Mouse (Mus musculus): Measurements from ENCODE around the gene Gfra4.

The Gfra4 gene

DNA sequence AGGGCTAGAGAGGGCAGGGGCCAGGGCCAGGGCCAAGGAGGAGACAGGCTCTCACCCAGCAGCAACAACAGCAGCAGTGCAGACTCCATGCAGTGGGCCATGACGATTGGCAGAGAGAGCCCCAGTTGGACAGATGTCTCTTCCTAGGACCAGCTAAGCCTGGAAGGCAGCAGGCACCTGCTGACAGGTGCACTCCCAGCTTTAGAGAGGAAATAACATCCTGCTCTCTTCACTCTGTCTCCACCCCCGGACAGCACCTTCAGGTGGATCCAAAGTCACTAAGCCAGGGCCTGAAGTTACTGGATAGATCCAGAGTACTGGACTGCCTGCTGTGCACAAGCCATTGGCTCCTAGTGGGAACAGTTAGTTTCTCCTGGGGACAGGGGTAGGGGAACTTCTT, at the start of gene Gfra4:
TSS of gene Gfra4 (minus strand) at position 101 of the 400 bp plus-strand sequence.
- no peak for DNase-seq

DNA sequence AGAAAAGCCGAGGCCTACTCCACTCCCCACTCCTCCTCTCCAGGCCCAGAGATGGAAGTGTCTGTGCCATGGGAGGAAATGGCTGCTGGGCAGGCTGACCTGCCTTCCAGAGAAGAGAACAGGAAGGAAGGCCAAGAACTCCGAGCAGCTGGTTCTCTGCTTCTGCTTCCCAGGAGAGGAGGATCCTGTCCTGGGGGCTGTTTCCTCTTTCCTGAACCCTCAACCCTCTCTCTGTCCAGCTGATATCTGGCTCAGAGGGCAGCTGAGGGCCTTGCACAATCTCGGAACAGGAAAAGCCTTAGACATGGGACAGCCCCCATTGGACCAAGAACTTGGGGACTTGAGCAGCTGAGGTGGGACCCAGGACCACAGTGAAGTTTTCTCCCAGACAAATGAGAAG, 48.0 kb upstream of the Gfra4 start:
- DNase-seq = peak; percentile 21 to 30

DNA sequence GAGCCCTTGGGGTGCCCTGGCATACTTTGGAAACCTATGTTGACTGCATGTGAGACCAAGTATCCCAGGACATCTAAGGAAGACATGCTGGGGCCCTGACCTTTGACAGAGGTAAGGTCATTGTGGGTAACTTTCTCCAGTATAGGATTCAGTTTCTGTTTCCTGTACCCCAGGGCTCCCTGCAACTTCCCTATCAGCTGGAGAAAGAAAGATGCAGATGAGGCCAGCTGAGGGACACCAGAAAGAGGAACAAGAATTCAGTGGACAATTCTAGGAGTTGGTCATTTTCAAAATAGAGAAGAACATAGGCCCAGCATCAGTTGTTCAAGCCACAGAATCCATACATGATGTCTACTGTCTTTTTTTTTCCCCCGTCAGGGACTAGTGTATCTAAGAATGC, 46.7 kb upstream of the Gfra4 start:
- DNase-seq = no peak

DNA sequence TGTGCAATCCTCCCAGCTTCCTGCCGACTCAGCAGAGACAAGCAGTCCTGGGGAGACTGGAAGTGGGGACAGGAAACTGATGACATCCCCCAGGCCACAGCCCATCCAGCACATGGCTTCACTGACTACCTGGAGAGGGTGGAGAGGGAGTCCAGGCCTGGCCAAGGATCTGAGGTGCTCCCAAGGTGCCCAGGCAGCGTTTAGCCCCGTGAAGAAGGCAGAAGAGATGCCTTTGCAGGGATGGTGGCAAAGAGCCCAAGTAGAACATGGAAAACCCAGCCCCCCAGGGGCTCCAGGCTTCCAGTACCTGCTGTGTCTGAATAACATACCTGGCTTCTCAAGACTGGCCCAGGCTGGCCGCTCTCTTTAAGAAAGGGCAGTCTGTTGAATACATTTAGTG, 45.7 kb upstream of the Gfra4 start:
- DNase-seq = no peak

DNA sequence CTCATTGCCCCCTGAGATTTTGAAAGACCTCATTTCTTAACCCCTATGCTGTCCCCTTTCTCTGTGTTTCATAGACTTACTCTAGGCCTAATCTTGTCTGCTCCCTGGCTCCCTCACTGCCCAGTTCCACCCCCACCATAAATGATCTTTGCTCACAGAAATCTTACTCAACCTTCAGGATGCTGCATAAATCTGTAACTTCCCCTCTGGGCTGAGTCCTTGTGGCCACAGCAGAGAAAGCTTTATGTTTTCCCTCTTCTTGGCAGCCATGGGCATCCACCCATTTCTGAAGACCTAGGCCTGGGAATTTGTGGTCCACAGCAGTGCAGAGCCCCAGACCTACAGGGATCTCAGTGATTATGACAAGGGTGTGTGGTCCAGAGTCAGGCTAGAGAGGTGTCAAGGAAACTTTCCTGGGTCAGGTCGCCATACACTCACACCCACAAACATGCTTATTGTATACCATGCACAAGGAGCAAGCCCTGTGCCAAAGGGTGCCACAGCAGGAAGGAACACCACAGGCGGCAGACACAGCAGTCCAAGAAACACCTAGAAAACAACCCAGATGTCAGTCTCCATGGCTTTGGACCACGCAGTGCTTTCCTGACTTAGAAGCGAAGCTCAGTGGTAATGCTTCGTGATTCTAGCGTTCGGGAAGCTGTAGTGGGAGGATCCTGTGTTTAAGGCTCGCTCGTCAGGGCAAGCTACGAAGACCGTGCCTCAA, 43.9 kb upstream of the Gfra4 start, which contains the start of gene Siglec1:
TSS of gene Siglec1 (minus strand) at position 99 of the 724 bp plus-strand sequence.
- DNase-seq = no peak

DNA sequence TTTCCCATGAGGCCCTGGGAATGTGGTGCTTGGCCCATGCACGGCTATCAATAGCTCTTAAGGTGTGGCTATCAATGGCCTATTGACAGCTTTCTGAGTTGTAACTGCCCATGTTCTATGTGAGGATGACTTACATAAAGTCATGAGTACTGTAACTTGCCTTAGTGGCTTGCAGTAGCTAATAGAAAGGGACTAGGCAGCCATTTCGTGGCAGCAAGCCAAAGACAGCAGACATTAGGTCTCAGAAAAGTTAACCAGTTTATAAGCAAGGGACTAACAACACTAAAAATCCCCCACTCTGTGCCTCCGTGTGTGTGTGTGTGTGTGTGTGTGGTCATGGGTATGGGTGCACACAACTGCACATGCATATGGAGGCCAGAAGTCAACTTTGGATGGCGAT, 41.3 kb upstream of the Gfra4 start:
- peak in 1 of 2 experiments; percentile 20 for DNase-seq

DNA sequence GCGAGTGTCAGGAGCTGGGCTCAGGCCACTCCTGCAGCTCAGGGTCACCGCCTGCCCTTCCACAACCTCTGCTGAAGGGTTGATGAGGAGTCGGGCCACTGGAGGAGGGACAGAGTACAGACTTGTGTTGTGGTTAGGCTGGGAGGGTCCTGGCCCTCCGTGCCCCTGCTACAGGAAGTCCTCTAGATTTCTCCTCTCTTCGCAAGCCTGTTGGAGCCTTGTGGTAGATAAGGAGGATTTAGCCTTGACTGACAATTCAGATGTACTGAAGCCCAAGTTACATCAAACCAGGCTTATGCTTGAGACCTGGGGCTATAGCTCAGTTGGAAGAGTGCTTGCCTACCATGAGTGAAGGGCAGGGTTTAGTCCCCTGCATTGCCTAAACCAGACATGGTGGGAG, 37.6 kb upstream of the Gfra4 start:
- no peak for DNase-seq

DNA sequence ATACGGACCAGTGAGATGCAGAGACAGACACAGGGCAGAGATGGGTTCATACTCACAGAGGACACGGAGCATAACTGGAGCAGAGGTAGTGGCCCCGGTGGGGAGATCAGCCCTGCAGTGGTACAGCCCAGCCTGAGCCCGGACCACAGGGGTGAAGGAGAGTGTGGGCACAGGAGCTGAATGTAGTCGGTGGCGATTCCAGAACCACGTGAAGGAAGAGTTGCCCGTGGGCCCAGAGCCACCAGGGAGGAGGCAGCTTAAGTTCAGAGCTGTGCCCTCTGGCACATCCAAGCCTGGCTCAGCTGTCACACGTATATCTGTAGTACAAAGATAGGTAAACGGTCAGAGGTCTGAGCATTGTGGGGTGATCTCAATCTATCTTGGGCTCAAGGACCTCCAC, 29.6 kb upstream of the Gfra4 start:
- DNase-seq = no peak

DNA sequence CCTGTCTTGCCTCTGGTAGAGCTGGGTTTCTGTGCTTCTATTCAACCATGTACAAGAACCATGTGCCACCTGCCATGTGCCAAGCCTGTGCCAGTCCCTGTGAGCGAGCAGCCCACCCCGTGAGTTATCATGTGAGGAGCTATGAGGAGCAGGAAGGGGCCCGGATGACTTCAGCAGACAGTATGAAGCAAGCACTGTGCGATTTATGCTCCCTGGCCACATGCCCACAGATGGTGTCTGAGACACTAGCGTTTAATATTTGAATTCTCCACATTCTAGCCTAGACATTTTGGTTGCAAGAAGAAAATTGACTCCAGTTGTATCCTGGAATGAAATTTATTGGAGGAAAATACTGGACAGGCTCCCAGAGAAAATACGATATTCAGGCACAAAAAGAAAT, 24.6 kb upstream of the Gfra4 start:
- peak; percentile 19 to 49 for DNase-seq

DNA sequence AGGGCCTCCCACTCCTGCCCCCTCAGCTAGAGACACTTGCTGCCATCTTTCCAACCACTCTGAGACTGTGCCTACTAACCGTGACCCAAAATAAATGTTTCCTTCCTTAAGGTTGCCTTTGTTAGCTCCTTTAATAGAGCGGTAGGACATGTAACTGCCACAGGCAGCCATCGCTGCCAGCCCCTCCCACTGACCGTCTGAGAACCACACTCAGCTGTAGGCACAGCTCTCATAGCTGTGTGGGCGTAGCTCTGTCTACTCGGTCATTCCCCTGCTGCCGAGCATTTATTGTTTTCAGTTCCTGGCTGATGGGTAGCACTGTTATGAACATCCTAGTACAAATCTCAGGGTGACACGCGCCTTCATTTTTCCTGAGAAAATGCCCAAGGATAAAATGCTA, 23.5 kb upstream of the Gfra4 start:
- DNase-seq = no peak

DNA sequence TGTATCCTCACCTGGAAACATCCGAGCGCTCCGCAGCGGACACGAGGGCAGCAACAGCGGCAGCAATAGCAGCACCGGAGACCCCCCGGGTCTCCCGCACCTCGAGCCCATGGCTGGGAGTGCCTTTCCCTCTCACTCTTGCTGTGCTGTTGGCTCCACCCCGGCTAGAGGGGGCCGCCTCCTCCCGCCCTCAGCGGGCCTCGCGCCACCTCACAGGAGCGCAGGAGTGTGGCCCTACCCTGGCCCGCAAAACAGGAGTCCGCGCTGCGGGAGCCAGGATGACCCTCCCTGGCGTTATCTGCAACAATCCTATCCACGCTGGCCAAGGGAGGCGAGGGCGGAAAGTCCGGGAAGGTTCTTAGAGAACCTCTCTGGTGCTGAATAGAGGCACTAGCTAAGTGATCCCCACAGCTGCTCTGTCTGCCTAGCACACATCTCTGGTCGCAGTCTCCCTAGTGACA, 20.5 kb upstream of the Gfra4 start, which contains the start of gene Adam33:
TSS of gene Adam33 (minus strand) at position 411 of the 461 bp plus-strand sequence.
- peak in 1 of 2 experiments; percentile 29 for DNase-seq

DNA sequence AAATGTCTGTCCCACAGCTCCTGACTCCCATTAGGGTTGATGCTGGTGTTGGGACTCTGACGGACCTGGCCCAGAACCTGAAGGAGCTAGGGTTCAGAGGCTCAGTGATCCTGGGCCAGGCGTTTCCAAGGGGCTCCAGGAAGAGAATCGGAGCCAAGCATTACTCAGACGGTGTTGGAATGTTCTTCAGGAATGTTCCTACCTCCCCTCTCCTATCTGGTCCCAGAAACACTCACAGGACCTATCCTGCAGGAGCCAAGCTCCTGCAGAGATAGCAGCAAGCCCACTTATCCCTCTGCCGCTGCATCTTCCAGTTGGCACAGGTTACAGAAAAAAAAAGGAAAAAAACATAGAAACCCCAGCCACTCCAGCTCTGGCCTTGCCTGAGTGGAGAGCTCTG, 18.7 kb upstream of the Gfra4 start:
- no peak for DNase-seq

DNA sequence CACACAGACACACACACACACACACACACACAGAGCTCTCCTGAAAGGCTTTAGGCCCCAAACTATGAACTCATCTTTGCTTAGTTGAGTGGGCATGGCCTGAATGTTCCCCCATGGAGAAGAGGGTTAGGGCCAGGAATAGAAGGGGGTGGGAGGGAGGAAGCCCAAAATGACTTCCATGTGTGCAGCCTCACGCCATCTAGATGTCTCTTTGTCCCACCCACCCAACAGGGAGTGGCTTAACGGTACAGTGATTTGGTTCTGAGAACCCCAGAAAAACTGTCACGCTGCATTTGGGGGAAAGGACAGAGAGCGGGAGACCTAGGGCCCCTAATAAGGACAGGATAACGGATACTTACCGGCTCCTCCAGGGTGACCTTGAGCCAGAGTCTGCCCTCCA, 17.9 kb upstream of the Gfra4 start:
- DNase-seq = no peak

DNA sequence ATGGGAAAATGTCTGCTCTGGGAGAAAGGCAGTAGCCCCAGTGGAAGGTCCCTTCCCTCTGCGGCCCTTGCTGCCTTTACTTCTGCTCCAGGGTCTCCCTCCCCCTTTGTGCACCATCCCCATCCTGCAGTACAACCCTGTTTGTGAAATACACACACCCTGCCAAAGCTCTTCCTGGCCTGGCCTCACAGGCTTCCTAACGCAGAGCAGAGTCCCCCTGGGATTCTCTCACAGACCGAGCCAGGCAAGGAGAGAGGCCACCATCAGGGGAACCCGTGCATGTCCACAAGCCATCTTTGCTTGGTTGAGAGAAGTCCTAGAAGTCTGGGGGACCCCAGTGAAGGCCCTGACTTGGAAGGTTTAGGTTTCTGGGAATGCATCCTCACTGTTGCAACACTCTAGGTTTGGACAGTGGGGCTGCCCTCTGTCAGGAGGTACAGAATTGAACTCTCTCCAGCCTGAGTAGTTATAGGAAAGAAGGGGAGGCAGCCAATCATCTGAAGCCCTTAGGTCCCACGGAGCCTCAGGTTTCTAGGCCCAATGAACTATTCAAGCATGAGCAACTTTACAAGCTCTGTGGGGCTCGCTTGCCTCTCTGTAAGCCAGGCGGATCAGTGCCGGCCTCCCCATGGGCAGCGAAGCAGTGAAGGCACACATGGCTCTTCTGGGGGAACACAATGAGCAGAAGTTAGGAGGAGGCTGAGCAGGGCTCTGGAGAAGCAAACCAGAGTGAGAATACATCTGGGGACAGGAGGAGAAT, 17.1 kb upstream of the Gfra4 start:
- no peak for DNase-seq

DNA sequence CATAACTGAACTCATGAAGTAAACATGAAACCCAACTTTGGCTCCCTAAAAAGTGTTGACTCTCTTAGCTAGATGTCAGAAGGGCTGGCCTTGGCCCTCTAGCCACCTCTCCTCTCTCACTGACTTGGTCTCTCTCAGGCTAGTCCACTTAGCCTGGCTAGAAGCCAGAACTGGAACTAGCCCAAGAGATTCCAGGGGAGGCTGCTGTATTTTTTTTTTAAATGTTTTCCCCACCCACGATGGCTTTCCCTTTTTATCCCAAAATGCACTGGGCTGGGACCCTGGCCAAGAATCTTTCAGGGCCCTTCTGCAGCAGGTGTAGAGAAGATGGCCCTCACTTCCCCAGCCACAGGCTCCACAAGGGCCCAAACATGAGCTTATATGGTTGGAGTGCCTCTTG, 16.5 kb upstream of the Gfra4 start:
- DNase-seq = peak; percentile 55 to 73

DNA sequence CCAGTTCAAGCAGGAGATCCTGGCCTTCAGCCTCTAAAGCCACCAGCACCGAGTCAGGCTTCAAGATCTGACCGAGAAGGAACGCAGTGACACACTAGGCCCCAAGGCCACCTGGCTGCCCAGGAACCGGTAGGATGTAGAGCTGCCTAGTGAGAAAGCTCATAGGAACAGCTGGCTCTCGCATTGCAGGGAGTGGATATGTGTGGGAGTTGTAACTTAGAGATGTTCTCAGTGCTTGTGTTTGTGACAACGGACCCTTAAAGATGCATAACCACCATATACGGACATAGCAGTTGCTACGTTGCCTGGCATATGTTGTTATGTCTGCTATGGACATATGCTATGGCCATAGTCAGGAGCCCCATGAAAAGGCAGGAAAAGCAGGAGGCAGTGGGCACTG, 15.8 kb upstream of the Gfra4 start:
- DNase-seq = no peak

DNA sequence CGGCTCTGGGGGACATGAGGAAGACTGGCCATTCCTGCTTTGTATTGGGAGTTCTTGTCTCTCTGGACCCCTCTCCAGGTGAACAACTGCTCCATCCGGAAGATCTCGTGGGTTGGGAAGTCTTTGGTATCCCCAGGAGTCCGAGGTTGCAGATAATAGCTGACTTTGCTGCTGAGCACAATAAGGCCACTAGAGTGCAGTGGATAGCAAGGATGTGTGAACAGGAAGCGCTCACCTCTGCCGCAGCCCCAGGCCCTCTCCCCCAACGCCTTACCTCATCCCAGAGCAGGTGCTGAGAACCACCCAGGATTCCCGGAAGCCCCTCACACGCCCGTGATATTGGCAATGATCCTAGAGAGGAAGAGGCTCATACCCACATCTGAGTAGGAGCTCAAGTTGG, 13.3 kb upstream of the Gfra4 start:
- DNase-seq = peak in 1 of 2 experiments; percentile 49

DNA sequence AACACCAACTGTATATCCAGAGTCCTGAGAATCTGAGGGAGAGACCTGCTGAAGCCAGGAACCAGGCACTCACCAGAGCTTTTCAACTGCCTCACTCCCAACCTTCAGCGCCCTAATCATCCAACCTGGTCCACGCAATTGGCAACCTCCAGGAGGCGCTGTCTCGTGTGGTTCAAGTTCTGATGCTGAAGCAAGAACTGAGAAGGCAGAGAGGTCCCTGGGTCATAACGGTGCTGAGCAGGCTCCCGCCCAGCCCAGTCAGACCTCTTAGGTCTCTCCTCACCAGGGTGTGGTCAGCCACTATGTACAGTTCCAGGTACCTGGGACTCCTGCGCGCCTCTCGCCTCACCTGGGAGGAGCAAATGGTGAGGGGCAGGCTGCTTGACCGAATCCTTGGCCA, 12.7 kb upstream of the Gfra4 start:
- DNase-seq = peak; percentile 29 to 77

DNA sequence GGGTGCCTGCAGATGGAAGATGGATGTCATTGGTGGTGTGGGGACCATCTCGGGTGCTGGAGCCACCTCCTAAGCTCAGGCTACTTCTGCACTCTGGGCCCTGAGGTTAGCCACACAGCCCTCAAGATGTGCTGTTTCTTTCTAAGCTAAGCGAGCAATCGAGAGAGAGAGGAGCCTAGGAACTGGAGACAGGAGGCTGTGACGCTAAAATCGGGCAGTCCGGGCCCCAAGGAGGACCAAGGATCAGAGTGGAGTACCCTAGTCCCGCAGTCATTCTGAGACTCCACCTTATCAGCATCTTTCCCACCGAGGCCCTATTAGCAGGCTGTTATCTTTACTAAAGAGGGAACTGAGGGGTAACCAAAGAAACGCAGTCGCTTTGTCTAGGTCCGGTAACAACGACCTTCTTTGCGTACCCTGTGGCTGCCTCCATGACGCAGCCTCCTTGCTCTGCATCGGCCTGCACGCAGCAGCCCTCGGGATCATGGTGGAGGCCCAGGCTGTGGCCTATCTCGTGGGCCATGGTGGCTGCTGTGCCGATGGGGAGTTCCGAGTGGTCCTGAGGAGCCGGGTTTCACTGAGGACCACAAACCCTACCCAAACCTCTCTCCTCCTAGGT, 11.9 kb upstream of the Gfra4 start:
- no peak for DNase-seq

DNA sequence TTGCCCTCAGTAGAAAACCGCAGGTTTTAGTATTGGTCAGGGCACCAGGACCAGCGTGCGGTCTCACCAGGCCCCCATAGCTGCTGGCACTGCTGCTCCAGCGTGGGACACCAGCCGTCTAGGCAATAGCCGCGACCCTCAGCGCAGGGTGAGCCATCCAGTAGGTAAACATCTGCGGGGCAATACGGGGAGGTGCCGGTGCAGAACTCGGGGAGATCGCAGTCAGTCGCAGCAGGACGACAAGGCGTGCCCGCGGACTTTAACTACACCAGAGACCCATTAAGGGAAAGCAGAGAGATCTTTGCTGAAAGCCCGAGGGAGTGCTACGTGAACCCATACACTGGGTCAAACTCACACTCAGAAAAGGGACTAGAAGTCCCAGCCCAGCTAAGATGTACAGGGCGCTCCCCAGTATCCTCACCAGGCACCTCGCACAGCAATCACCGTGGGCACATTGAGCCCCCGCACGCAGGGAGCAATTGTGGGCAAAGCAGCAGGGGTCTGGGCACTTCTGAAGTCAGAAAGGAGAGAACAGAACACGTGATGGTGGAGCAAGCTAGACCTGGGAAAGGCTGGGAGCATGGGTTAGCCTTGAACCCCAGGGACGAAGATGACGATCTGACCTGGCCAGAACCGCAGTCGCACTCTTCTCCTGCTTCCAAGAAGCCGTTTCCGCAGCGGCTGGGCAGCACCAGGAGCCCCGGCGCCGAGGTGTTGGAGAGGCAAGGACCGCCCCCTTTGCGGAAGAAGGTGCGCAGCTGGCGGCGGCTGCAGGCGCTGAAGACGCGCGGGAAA, 11.2 kb upstream of the Gfra4 start:
- peak in 1 of 2 experiments; percentile 28 for DNase-seq

DNA sequence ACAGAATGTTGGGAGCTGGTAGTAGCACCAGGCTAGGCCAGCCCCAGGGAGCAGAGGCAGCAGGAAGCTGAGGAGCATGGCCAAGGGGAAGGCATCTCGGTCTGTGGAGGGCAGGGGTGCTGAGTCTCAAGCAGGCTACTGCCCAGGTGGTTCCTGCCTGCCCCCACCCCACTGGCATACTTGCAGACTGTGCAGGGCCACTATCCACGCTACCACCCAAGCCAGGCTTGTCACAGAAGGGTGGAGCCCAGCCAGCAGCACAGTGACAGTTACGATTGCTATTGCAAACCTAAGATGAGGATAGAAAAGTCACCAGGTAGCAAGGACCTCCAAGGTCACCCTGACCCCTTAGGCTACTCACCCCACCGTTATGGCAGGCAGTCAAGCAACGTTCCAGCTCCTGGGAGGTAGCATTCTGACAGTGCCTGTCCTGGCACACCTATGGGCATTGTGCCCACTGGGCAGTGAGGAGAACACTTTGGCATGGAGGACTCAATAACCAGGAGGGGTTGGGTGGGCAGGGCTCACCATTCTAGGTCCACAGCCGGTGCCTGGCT, 10.1 kb upstream of the Gfra4 start:
- no peak for DNase-seq

DNA sequence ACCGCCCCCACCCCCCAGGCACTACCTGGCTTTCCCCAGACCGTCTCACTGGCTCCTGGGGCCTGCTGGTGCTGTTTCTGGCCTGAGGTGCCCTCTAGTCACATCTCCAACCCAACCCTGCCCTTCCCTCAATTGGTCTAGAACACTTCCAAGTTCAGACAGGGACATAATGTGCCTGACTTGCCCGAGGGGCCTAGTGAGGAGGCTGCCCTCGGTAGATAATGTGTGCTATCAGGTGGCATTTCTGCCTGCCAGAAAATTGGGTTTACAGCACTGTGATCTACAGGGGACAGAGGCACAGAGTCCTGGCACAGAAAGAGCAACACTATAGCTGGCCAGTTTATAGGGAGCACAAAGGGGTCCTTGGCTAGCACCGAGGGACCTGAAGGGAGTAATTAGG, 9.2 kb upstream of the Gfra4 start:
- no peak for DNase-seq

DNA sequence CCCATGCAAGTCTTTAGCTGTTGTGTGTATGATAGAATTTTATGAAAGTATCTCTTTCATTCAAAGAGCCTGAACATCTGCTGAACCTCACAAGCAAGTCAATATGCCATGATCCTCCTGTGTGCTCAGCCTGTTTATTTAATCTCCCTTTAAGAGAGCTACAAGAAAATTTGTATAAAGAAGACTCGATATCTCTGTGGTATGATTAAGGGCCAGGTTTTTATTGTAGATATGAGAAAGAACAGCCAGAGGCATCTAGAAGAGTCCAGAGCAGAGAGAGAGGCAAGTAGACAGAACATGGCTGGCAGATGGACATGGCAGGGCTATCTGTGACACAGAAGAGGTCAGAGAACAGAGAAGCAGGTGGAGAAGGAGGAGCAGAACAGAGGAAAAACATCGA, 3.1 kb upstream of the Gfra4 start:
- DNase-seq = no peak

Data from kidney, postnatal 36 days (tissue).